Mouse (Mus musculus) hindbrain, embryonic 14.5 days (tissue): ENCODE data around the gene Hs3st3a1. TPM values are rescaled to one million over a fixed set of nuclear protein-coding genes. Genes with fewer than 3 reads are reported as not detected.
A peak's percentile ranks its signal among the peaks of the same experiment; 100 is the strongest.

ENCODE experiments used
- ATAC-seq: fragments of 200-750 bp; cut with Nextera tagmentation; 2 replicates; pipeline ENCODE4 v1.8.0; 2017; ENCODE audit warnings: moderate number of reproducible peaks, mild to moderate bottlenecking, moderate TSS enrichment, moderate library complexity; ENCODE audit not compliant: low FRiP score
- DNase-seq: peaks from one replicate; pipeline ENCODE4 v3.0.0-alpha.2; 2015; ENCODE audit warnings: low spot score
- H3K27ac ChIP-seq: fragments of 300-500 bp; sonication (generic); 2 replicates; pipeline ENCODE4 v1.5.1; 2014; ENCODE audit warnings: mild to moderate bottlenecking, moderate library complexity
- H3K27me3 ChIP-seq: fragments of 300-500 bp; sonication (generic); 2 replicates; pipeline ENCODE4 v1.6.1; 2014; ENCODE audit warnings: mild to moderate bottlenecking, low read length, mixed read lengths; ENCODE audit not compliant: control insufficient read depth, insufficient read depth
- H3K36me3 ChIP-seq: fragments of 300-500 bp; sonication (generic); replicated peaks from 2 replicates; pipeline ENCODE4 v1.6.1; 2014; ENCODE audit not compliant: control insufficient read depth, insufficient read depth
- H3K4me1 ChIP-seq: fragments of 300-500 bp; sonication (generic); replicated peaks from 2 replicates; pipeline ENCODE4 v1.6.1; 2014; ENCODE audit warnings: antibody characterized with exemption, low read length, mixed read lengths; ENCODE audit not compliant: control insufficient read depth, insufficient read depth
- H3K4me2 ChIP-seq: fragments of 300-500 bp; sonication (generic); replicated peaks from 2 replicates; pipeline ENCODE4 v1.6.1; 2014; ENCODE audit warnings: mild to moderate bottlenecking, moderate library complexity
- H3K4me3 ChIP-seq: fragments of 300-500 bp; sonication (generic); replicated peaks from 2 replicates; pipeline ENCODE4 v1.5.1; 2014; ENCODE audit warnings: mild to moderate bottlenecking, low read length
- H3K9ac ChIP-seq: fragments of 300-500 bp; sonication (generic); 2 replicates; pipeline ENCODE4 v1.6.1; 2014
- H3K9me3 ChIP-seq: fragments of 300-500 bp; sonication (generic); 2 replicates; pipeline ENCODE4 v1.6.1; 2016; ENCODE audit warnings: low read length; ENCODE audit not compliant: control insufficient read depth
- WGBS: fragments of 180-500 bp; shearing (Covaris S2); extraction: QIAGEN DNeasy Blood & Tissue Kit; methylation state at CpG from one replicate; pipeline ENCODE4 v1.1.7; 2014; 5-methylcytosine and 5-hydroxymethylcytosine counted together
- polyA plus RNA-seq: library from polyadenylated mRNA; unstranded; fragments of >200 nt; fragmentation: Nextera tagmentation; extraction: Ambion mirVana; gene quantifications from 2 replicates; pipeline ENCODE4 v1.2.1, GENCODE M21; 2014

The Hs3st3a1 gene
- polyA plus RNA-seq, 1 experiment from 2014 or later = 1.8 TPM

DNA sequence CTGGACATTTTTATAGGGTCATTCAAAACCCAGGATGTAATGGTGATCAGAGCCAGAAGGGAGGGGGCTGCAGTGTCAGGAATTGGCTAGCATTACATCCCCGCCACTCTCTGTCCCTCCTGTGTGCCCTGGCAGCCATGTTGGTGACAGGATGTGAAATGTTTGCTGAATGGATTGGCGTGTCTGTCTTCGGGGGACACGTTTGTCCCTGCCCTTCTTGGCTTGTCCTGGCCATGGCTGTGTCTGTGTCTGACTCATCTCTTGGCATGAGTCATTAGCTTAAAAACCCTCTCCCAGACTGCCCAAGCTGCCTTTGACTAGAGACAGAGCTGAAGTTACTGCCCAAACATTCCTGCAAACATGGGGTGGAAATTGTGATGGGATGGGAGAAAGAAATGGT lies 33.6 kb downstream of the Hs3st3a1 start:
- Histone ChIP-seq H3K27me3 (no peaks in the 10 kb centered on the region), H3K9me3 (no peaks in the 10 kb centered on the region), H3K4me1 (no peaks in the 10 kb centered on the region), H3K36me3 (no peaks in the 10 kb centered on the region), H3K27ac (no peak overlapping the region), H3K4me2 (no peak overlapping the region), H3K9ac (no peak overlapping the region), H3K4me3 (no peak overlapping the region)
- ATAC-seq (no peak), DNase-seq (no peak)
- WGBS = 78% methylated on average over 4 of the region's 4 CpGs

DNA sequence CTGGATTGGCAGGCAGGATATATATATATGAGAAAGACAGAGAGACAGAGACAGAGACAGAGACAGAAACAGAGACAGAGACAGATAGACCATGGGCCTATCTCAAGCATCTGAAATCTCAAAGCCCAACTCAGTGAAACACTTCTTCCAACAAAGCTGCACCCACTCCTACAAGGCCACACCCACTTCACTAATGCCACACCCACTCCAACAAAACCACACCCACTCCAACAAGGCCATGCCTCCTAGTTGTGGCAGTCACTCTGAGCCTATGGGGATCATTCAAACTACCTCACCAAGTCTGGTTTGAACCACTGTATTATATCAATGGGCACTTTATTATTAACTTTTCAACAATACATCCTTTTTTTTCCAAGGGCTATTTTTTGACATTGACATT lies 35.6 kb downstream of the Hs3st3a1 start:
- ATAC-seq (no peak), DNase-seq (no peak)
- Histone ChIP-seq H3K9me3 (no peaks in the 10 kb centered on the region), H3K36me3 (no peaks in the 10 kb centered on the region), H3K4me3 (no peak overlapping the region), H3K27me3 (no peaks in the 10 kb centered on the region), H3K9ac (no peak overlapping the region), H3K27ac (no peak overlapping the region), H3K4me1 (no peaks in the 10 kb centered on the region), H3K4me2 (no peak overlapping the region)

DNA sequence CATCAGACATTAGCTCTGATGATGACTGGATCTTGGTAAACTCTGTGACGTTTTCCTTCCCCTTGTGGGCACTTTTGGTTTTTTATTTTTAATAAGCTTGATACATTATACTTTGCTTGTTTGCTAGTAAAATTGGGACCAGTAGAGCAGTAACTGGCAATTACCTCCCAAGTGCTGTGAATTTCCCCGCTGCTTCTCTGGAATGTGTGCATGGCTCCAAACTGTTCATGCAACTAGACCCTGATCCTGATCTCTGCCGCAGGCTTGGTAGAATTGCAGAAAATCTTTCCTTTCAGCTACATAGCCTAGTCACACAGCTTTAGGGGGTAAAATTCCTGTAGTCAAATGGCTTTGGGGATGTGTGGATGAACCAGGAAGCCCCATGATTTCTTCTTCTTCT lies 38.5 kb downstream of the Hs3st3a1 start:
- no peak overlapping the region for H3K9ac ChIP-seq
- no peak overlapping the region for H3K4me2 ChIP-seq
- no peaks in the 10 kb centered on the region for H3K9me3 ChIP-seq
- H3K27ac ChIP-seq = no peak overlapping the region
- H3K27me3 ChIP-seq = no peaks in the 10 kb centered on the region
- H3K4me1 ChIP-seq = no peaks in the 10 kb centered on the region
- DNase-seq (no peak), ATAC-seq (no peak)
- H3K36me3 ChIP-seq = no peaks in the 10 kb centered on the region
- H3K4me3 ChIP-seq = no peak overlapping the region
- 84% methylated on average over 3 of the region's 3 CpGs for WGBS

DNA sequence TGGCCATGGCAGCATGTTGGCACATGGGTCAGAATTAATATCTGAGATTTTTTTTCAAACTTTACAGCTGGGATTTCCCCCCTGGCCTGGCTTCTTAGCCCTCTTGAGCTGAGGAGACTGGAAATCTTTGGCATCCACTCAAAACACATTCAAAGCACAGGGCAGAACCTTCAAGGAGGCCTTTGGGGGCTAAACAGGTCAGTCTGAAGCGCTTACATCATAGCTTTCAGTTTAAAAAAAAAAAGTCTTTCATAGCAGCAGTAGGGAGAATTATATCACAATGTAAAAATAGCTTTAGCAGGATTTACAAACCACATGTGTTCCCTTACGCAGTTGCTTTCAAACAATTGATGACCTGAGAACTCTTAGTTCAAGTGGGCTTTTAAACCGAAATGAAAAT lies 46.3 kb downstream of the Hs3st3a1 start:
- no peak overlapping the region for H3K27ac ChIP-seq
- H3K4me2 ChIP-seq = no peak overlapping the region
- no peaks in the 10 kb centered on the region for H3K36me3 ChIP-seq
- peaks cover 8% of the 10 kb centered on the region; the same call in 1 of the 2 replicates for H3K4me1 ChIP-seq
- WGBS = 89% methylated on average over 3 of the region's 3 CpGs
- ATAC-seq (no peak), DNase-seq (no peak)
- H3K27me3 ChIP-seq = no peaks in the 10 kb centered on the region
- H3K4me3 ChIP-seq = no peak overlapping the region
- H3K9me3 ChIP-seq = no peaks in the 10 kb centered on the region
- no peak overlapping the region for H3K9ac ChIP-seq

DNA sequence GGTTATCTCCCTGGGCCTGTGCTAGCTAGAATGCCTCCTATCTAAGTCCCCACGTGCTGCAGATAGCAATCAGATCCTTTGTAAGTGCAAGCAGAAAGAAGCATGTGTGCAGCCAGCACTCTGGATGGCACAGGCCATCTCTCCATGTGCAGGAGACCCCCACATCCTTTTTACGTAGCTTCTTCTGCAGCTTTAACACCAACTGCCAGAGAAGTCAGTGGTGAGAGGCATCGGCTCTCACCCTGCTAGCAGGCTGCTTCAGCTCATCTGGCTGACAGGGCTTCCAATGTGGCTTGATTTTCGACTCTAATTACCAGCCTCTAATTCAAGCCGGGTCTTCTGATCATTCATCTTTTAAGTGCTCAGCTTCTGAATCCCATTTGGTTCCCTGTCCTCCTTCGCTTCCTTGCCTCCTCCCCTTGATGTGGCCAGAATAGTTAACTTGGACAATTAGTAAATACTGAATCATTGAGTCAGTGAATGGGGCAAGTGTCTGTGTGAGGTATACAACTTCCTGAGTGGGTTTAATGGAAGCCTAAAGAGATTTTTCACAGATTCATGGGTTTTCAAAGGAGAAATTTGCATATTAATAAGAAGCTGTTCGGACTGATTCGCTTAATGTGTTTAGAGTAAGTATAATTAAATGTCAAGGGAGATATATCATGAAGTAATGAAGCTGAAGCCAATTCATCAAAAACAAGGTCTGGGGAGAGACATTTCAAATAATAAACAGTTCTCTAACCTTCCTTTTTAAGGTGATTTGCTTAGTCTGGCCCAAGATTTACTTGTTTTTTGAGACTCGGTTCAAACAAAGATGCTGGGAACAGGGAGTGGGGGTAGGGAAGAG lies 54.7 kb downstream of the Hs3st3a1 start:
- Histone ChIP-seq H3K4me1 (peaks cover 34% of the 10 kb centered on the region), H3K4me3 (no peak overlapping the region), H3K9me3 (no peaks in the 10 kb centered on the region), H3K9ac (no peak overlapping the region), H3K4me2 (0 out of 2 replicates have a peak overlapping the region, but pooled peaks have one; percentile 1), H3K27ac (peak overlapping the region; percentile 47), H3K27me3 (no peaks in the 10 kb centered on the region), H3K36me3 (no peaks in the 10 kb centered on the region)
- peak; percentile 64; the same call in 1 of the 2 replicates for ATAC-seq
- DNase-seq = peak; percentile 32
- 15% methylated on average over 9 of the region's 9 CpGs for WGBS

DNA sequence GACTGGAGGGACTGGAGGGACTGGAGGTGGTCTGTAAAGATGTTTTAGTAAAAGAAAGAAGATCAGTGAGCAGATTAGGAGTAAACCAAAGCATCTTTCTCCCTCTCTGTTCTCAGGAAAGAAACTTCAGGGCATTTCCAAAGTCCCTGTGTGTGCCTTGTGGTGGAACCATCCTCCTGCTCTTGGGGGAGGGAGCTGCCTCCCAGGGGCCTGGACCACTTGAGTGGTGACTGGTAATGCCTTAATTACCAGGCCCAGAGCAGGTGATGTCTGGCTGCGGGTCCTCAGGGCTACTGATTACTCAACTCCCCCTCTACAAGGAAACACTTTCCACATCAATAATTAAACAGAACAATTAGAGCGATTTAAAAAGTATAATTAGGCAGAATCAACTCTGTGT lies 59.3 kb downstream of the Hs3st3a1 start:
- Histone ChIP-seq H3K4me2 (no peak overlapping the region), H3K27ac (no peak overlapping the region), H3K9ac (no peak overlapping the region), H3K36me3 (no peaks in the 10 kb centered on the region), H3K9me3 (no peaks in the 10 kb centered on the region), H3K27me3 (no peaks in the 10 kb centered on the region), H3K4me3 (no peak overlapping the region), H3K4me1 (peaks cover 12% of the 10 kb centered on the region)
- ATAC-seq (no peak), DNase-seq (no peak)
- 27% methylated on average over 2 of the region's 2 CpGs for WGBS

DNA sequence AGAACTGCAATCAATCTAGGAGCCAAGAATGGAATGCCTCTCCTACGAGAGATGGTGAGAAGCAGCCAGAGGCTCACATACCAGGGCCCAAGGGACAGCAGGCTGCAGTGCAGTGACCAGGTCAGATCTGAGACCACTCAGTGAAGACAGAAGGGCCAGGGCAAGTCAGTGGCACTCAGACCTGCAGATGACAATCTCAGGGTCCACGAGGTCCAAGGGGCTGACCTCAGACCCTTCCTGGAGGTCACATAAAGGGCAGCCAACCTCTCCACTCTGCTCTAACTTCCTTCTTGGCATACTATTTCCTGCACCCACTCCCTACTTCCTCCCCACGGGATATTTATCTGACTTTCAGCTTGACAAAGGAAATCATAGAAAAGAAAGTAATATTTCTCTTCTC lies 60.8 kb downstream of the Hs3st3a1 start:
- Histone ChIP-seq H3K4me3 (no peak overlapping the region), H3K9ac (no peak overlapping the region), H3K27ac (no peak overlapping the region), H3K36me3 (no peaks in the 10 kb centered on the region), H3K4me1 (no peaks in the 10 kb centered on the region), H3K27me3 (no peaks in the 10 kb centered on the region), H3K9me3 (no peaks in the 10 kb centered on the region), H3K4me2 (no peak overlapping the region)
- WGBS = 24% methylated on average over 3 of the region's 3 CpGs
- DNase-seq = no peak
- ATAC-seq = no peak

DNA sequence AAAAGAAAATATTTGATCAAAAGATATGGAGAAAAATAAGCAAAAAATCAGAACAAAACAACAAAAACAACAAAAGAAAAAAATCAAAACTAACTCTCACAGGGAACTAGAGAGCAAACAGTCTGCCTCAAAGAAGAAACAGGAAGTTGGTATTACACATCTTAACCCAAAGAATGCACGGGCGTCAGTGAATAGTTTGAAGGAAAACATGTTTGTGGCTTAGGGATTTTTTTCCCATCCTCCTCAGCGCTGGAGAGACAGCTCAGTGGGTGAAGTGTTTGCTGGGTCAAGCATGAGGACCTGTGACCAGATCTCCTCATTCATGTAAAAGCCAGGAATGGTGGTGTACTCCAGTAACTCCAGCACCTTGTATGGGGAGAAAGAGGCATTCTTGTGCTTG lies 61.5 kb downstream of the Hs3st3a1 start:
- Histone ChIP-seq H3K4me3 (no peak overlapping the region), H3K27me3 (no peaks in the 10 kb centered on the region), H3K36me3 (no peaks in the 10 kb centered on the region), H3K9ac (no peak overlapping the region), H3K4me2 (no peak overlapping the region), H3K4me1 (no peaks in the 10 kb centered on the region), H3K9me3 (no peaks in the 10 kb centered on the region), H3K27ac (no peak overlapping the region)
- ATAC-seq = no peak
- no peak for DNase-seq
- WGBS = 70% methylated on average over 3 of the region's 3 CpGs

DNA sequence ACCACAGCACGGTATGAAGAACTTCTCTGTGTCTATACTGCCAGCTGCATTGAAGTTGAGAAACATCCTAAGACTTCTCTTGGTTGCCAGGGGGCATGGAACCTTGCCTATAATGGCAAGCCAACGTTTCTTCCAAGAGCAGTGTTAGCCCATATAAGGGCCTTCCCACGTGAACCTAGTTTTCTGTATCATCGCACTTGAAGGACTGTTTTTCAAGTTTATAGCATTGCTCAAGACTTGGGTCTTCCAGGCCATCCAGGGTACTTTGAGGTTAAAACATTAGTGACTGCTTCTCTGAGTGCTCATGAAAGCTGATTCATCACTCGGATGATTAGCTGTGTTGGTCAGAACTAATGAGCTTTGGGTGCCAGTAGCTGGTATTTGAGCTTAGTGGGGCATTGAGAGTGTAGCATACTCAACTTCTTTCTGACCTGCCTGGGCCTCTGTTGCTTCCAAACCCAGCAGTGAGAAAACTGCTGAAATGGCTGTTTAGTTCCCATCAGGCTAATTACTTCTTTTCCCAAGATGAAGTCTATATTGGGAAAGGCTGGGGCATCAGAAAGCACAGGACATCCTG lies 65.5 kb downstream of the Hs3st3a1 start:
- no peaks in the 10 kb centered on the region for H3K4me1 ChIP-seq
- no peak overlapping the region for H3K4me3 ChIP-seq
- 89% methylated on average over 5 of the region's 5 CpGs for WGBS

More for the DNA sequence above, 65.5 kb downstream of the Hs3st3a1 start:
- Histone ChIP-seq H3K4me2 (no peak overlapping the region), H3K36me3 (no peaks in the 10 kb centered on the region), H3K27me3 (no peaks in the 10 kb centered on the region), H3K27ac (no peak overlapping the region), H3K9me3 (peaks cover 11% of the 10 kb centered on the region; the same call in 1 of the 2 replicates), H3K9ac (no peak overlapping the region)
- DNase-seq (no peak), ATAC-seq (no peak)
